Mouse (Mus musculus): ENCODE measurements around the gene Fat2. TPM values are rescaled to one million over a fixed set of nuclear protein-coding genes. Genes with fewer than 3 reads are reported as not detected.
A peak's percentile ranks its signal among the peaks of the same experiment; 100 is the strongest.

Gene Fat2
- polyA plus RNA-seq, 1 experiment from 2014 or later = 0.01 TPM

GRCm38 (mm10) chr11:55204602-55205001, 131.8 kb downstream of the Fat2 start:
- DNase-seq (ENCODE audit: low spot score) = no peak
- H3K9ac ChIP-seq (ENCODE audit: low read length) = peak overlapping the region; percentile 72
- no peaks in the 10 kb centered on the region for H3K36me3 ChIP-seq (ENCODE audit: control insufficient read depth, insufficient read depth, low read length)
- ATAC-seq (replicated peaks; ENCODE audit: low FRiP score) = peak; percentile 62
- WGBS = 10% methylated on average over 17 of the region's 17 CpGs
- H3K9me3 ChIP-seq (ENCODE audit: control insufficient read depth, low read length) = no peaks in the 10 kb centered on the region
- H3K4me2 ChIP-seq (ENCODE audit: low read depth, low read length, severe bottlenecking) = peak overlapping the region; percentile 91
- no peaks in the 10 kb centered on the region for H3K27me3 ChIP-seq (ENCODE audit: control insufficient read depth, insufficient read depth, low read length)
- no peaks in the 10 kb centered on the region; the same call in 1 of the 2 replicates for H3K4me1 ChIP-seq (replicated peaks; ENCODE audit: control insufficient read depth, insufficient read depth, low read length)
- H3K27ac ChIP-seq (ENCODE audit: low read depth, low read length) = no peak overlapping the region
- peak overlapping the region; percentile 77 for H3K4me3 ChIP-seq (ENCODE audit: low read depth, low read length)

DNA sequence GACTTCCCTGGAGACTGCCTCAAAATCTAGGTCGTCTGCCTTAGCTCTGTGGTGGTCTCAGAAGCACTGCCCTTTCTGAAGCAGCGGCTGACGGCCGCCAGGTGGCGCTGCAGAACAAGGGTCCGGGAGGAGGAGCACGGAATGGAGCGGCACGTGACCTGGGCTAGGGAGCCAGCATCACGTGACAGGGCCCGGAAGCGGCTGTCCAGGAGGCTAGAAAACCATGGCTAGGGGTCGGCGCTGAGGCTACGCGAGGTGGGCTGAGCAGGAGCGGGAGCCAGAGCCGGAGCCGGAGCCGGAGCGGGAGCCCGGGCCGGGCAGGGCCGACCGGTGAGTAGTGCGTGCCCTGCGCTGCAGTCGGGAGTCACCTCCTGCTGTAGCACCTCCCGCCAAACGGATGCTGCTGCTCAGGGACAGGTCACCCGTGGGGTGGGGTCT, 132.2 kb downstream of the Fat2 start, which contains the start of gene Slc36a1:
TSS of gene Slc36a1 (plus strand) at position 192 of the 438 bp plus-strand sequence.
- no peaks in the 10 kb centered on the region for H3K9me3 ChIP-seq (ENCODE audit: control insufficient read depth, low read length)
- no peak within 1 kb of the TSS for H3K27ac ChIP-seq (ENCODE audit: low read depth, low read length)
- under 1% methylated on average over 31 of the region's 31 CpGs for WGBS
- no peaks in the 10 kb centered on the region for H3K27me3 ChIP-seq (ENCODE audit: control insufficient read depth, insufficient read depth, low read length)
- DNase-seq (ENCODE audit: low spot score) = peak; percentile 98
- H3K4me1 ChIP-seq (replicated peaks; ENCODE audit: control insufficient read depth, insufficient read depth, low read length) = no peaks in the 10 kb centered on the region; the same call in 1 of the 2 replicates
- peak within 1 kb of the TSS; percentile 77 for H3K4me3 ChIP-seq (ENCODE audit: low read depth, low read length)
- H3K9ac ChIP-seq (ENCODE audit: low read length) = peak within 1 kb of the TSS; percentile 72
- H3K4me2 ChIP-seq (ENCODE audit: low read depth, low read length, severe bottlenecking) = peak within 1 kb of the TSS; percentile 91
- peak; percentile 93 for ATAC-seq (replicated peaks; ENCODE audit: low FRiP score)
- H3K36me3 ChIP-seq (ENCODE audit: control insufficient read depth, insufficient read depth, low read length) = no peaks in the 10 kb centered on the region

Other genes with a start within 250 kb of the Fat2 start
- gene Gm2a, start 238.4 kb downstream of the Fat2 start, polyA plus RNA-seq (2014; fragmentation: Nextera tagmentation; extraction: Ambion mirVana) = 11.1 and 12.2 TPM in 2 replicates
- not detected in 2 replicates for gene Slc36a3, start 184.9 kb downstream of the Fat2 start, polyA plus RNA-seq (2014; fragmentation: Nextera tagmentation; extraction: Ambion mirVana)
- not detected in 2 replicates for gene Slc36a2, start 151.5 kb downstream of the Fat2 start, polyA plus RNA-seq (2014; fragmentation: Nextera tagmentation; extraction: Ambion mirVana)
- gene Slc36a1, start 132.2 kb downstream of the Fat2 start, polyA plus RNA-seq (2014; fragmentation: Nextera tagmentation; extraction: Ambion mirVana) = 1.6 and 2.8 TPM in 2 replicates
- gene Sparc, start 86.6 kb upstream of the Fat2 start, polyA plus RNA-seq (2014; fragmentation: Nextera tagmentation; extraction: Ambion mirVana) = 348 and 407 TPM in 2 replicates
- 209 and 211 TPM in 2 replicates for gene Atox1, start 124.7 kb upstream of the Fat2 start, polyA plus RNA-seq (2014; fragmentation: Nextera tagmentation; extraction: Ambion mirVana)
- gene G3bp1, start 133.1 kb upstream of the Fat2 start, polyA plus RNA-seq (2014; fragmentation: Nextera tagmentation; extraction: Ambion mirVana) = 267 and 273 TPM in 2 replicates